Mouse (Mus musculus): ENCODE data around the gene Spata7.

- no peak for TF ChIP-seq EP300 (IDR thresholded peaks at IDR 0.05; ENCODE audit: insufficient read depth, low read depth, low read length)
- no peak for TF ChIP-seq POLR2A (IDR thresholded peaks at IDR 0.05; ENCODE audit: insufficient read depth, low read length)
- no peak for TF ChIP-seq CTCF (IDR thresholded peaks at IDR 0.05; ENCODE audit: low read depth, low read length)
Observed at GRCm38 (mm10) chr12:98670429-98670828, 42.5 kb downstream of the Spata7 start.
